In genomic region chr11:55031991-55032280, GRCm38 (mm10) we compare ENCODE assay signal across 8 mouse cellular contexts. TPM values are rescaled to one million over a fixed set of nuclear protein-coding genes. Genes with fewer than 3 reads are reported as not detected.
DNase-seq lines count a peak whose midpoint lies in the region; TF ChIP-seq lines count a peak whose summit lies in the region.

No protein-coding gene starts in this region.

- no peaks in the 10 kb centered on the region for H3K9me3 ChIP-seq in ES-Bruce4 (replicated peaks; ENCODE audit: control insufficient read depth, insufficient read depth, low read length, poor library complexity, severe bottlenecking)
- no peaks in the 10 kb centered on the region for H3K9me3 ChIP-seq in hindbrain, embryonic 10.5 days

- peaks cover 13% of the 10 kb centered on the region for H3K4me1 ChIP-seq in ES-Bruce4 (ENCODE audit: control insufficient read depth, insufficient read depth, low read length)
- peaks cover 42% of the 10 kb centered on the region for H3K4me1 ChIP-seq in hindbrain, embryonic 10.5 days (replicated peaks)

- TF ChIP-seq POLR2A in ES-Bruce4 (IDR thresholded peaks at IDR 0.05; ENCODE audit: insufficient read depth, low read length) = no peak

- TF ChIP-seq EP300 in ES-Bruce4 (IDR thresholded peaks at IDR 0.05; ENCODE audit: insufficient read depth, low read depth, low read length) = no peak

- H3K27ac ChIP-seq in ES-Bruce4 (ENCODE audit: insufficient read depth, low read length) = peak overlapping the region; percentile 91
- H3K27ac ChIP-seq in hindbrain, embryonic 10.5 days = peak overlapping the region; percentile 82
- no peak overlapping the region for H3K27ac ChIP-seq in macrophage

- TF ChIP-seq CTCF in ES-Bruce4 (IDR thresholded peaks at IDR 0.05; ENCODE audit: low read depth, low read length) = no peak

- H3K36me3 ChIP-seq in ES-Bruce4 (ENCODE audit: control insufficient read depth, insufficient read depth, low read length, poor library complexity, severe bottlenecking) (no peaks in the 10 kb centered on the region), macrophage (ENCODE audit: inconsistent target) (no peaks in the 10 kb centered on the region)
- no peaks in the 10 kb centered on the region for H3K36me3 ChIP-seq in hindbrain, embryonic 10.5 days

- H3K4me3 ChIP-seq in ES-Bruce4 (ENCODE audit: low read depth, low read length) = peak overlapping the region; percentile 54
- peak overlapping the region; percentile 65 for H3K4me3 ChIP-seq in hindbrain, embryonic 10.5 days
- H3K4me3 ChIP-seq in macrophage (ENCODE audit: inconsistent target) = peak overlapping the region; percentile 73

- WGBS in hindbrain, embryonic 10.5 days = 11% methylated on average over 4 of the region's 4 CpGs
- WGBS in macrophage (ENCODE audit: missing documents) = 14% methylated on average over 1 of the region's 4 CpGs

- peak; percentile 14 for DNase-seq in gastrocnemius, postnatal 10 days
- no peak for DNase-seq in gastrocnemius, postnatal 4 days (ENCODE audit: low spot score in 2 of 2)
- peak; percentile 18 for DNase-seq in hindbrain, embryonic 10.5 days (ENCODE audit: low spot score)
- no peak for DNase-seq in right cerebral cortex, postnatal 4 days
- DNase-seq in gastrocnemius, postnatal 25 days = no peak
- no peak for DNase-seq in cerebellum, adult 8-10 months

- peak overlapping the region; percentile 60 for H3K9ac ChIP-seq in ES-Bruce4 (ENCODE audit: low read depth, poor library complexity, severe bottlenecking)

- H3K27me3 ChIP-seq in ES-Bruce4 (ENCODE audit: control insufficient read depth, insufficient read depth, low read length, poor library complexity, severe bottlenecking) = no peaks in the 10 kb centered on the region
- peaks cover 52% of the 10 kb centered on the region for H3K27me3 ChIP-seq in hindbrain, embryonic 10.5 days (ENCODE audit: insufficient read depth, poor library complexity, severe bottlenecking)

- peaks cover 62% of the 10 kb centered on the region for H3K79me2 ChIP-seq in macrophage (ENCODE audit: inconsistent target)

RNA-seq across cellular contexts. Expression of gene Anxa6, which starts 1.3 kb away (rescaled TPM):
- 100 to 1,000 TPM; 297 to 313 TPM for total RNA-seq in gastrocnemius, postnatal 10 days (2021)
- 100 to 1,000 TPM; 466 to 474 TPM for total RNA-seq in gastrocnemius, postnatal 4 days (2021)
- polyA plus RNA-seq in ES-Bruce4 (2011; ENCODE audit: insufficient read depth, insufficient read length, low read depth, missing spikeins) (74.2 and 76.1 TPM in 2 replicates), macrophage (2018) (141 to 262 TPM (median 198 TPM) in 3 replicates)
- 61.0 and 68.8 TPM in 2 replicates for polyA plus RNA-seq in hindbrain, embryonic 10.5 days (2016; fragmentation: Nextera tagmentation; extraction: Ambion mirVana)
- total RNA-seq in macrophage (2018; cell fraction: chromatin; rRNA removed) = 100 to 1,000 TPM in 19 of 26 experiments, 10 to 100 TPM in 7; 22.7 to 459 (median 151) TPM
- 100 to 1,000 TPM; 154 to 258 (median 220) TPM for total RNA-seq in macrophage (2018; cell fraction: cytosol; rRNA removed)
- 100 to 1,000 TPM in 22 of 26 experiments, 10 to 100 TPM in 4; 66.1 to 314 (median 132) TPM for total RNA-seq in macrophage (2018; cell fraction: nucleus; rRNA removed)
- 100 to 1,000 TPM; 180 to 209 TPM for total RNA-seq in gastrocnemius, postnatal 25 days (2021)

RNA-seq across cellular contexts. Expression of gene Ccdc69, which starts 46.0 kb away (rescaled TPM):
- 10 to 100 TPM; 14.1 to 14.4 TPM for total RNA-seq in gastrocnemius, postnatal 10 days (2021)
- total RNA-seq in gastrocnemius, postnatal 4 days (2021) = 10 to 100 TPM; 13.2 to 17.9 TPM
- polyA plus RNA-seq in ES-Bruce4 (2011; ENCODE audit: insufficient read depth, insufficient read length, low read depth, missing spikeins) (not detected in 2 replicates), macrophage (2018) (2.8 to 5.5 TPM (median 3.1 TPM) in 3 replicates)
- polyA plus RNA-seq in hindbrain, embryonic 10.5 days (2016; fragmentation: Nextera tagmentation; extraction: Ambion mirVana) = 0.25 and 0.56 TPM in 2 replicates
- total RNA-seq in macrophage (2018; cell fraction: chromatin; rRNA removed) = 1 to 10 TPM in 21 of 26 experiments, under 1 TPM in 2, not detected in 3; 0.62 to 6.1 (median 3.0) TPM
- 1 to 10 TPM in 25 of 26 experiments, under 1 TPM in 1; 0.43 to 5.7 (median 3.8) TPM for total RNA-seq in macrophage (2018; cell fraction: cytosol; rRNA removed)
- 1 to 10 TPM in 21 of 26 experiments, under 1 TPM in 5; 0.40 to 6.5 (median 2.3) TPM for total RNA-seq in macrophage (2018; cell fraction: nucleus; rRNA removed)
- 1 to 10 TPM; 5.9 to 6.2 TPM for total RNA-seq in gastrocnemius, postnatal 25 days (2021)

Comparison
In these comparisons a context has a peak if more than half of its experiments do, and no peak if none do; other contexts are left out.
1. DNase-seq: peak in gastrocnemius, postnatal 10 days (single experiment) and hindbrain, embryonic 10.5 days (single experiment); none in gastrocnemius, postnatal 4 days (0 of 2), right cerebral cortex, postnatal 4 days (single experiment), gastrocnemius, postnatal 25 days (single experiment) and cerebellum, adult 8-10 months (single experiment).
2. Peak in every context shown above with its lines, with median percentiles within 50 percentile points of each other: H3K4me3 ChIP-seq.